In the genomic region with DNA sequence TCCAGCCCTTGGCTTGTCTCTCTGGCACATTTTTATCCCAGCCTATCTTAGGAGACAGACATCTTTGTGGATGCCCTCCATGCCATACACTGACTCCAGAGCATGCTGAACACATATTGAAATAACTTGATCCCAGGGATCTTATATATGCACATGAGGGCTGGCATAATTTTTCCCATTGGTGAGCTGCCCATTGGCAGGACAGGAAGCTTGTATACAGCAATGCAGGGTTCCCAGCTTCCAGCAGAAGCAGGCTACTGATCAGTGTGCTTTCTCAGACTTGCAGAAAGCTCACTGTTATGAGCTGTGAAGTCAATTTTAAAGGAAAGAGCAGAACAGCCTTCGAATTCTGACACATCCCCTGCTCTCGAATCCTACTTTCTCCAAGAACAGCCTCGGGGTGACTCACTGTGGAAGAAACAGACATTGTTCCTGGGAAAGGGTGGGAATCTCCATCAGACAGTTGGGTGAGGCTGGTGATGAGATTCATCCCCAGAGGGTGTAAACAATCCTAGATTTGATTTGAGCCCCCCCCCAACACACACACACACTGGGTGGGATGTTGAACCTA, we compare ENCODE assay signal across 25 mouse cellular contexts. TPM values are rescaled to one million over a fixed set of nuclear protein-coding genes. Genes with fewer than 3 reads are reported as not detected.
DNase-seq lines count a peak whose midpoint lies in the region; ATAC-seq and TF ChIP-seq lines count a peak whose summit lies in the region.
"Had no signal": no experiment of that assay in that cellular context is flagged by ENCODE, and none has a peak within 500 bp of the region (broad histone marks: within the 10 kb centered on the region; RNA-seq: fewer than 3 reads in every experiment).

No protein-coding gene starts in this region.

- TF ChIP-seq CTCF in cerebellum, adult 2 months (IDR thresholded peaks at IDR 0.05; ENCODE audit: borderline replicate concordance, insufficient read depth, low read depth, low read length), result no peak

- peaks cover 68% of the 10 kb centered on the region for H3K4me1 ChIP-seq in cerebellum, adult 2 months (ENCODE audit: control insufficient read depth, insufficient read depth, low read length)
- H3K4me1 ChIP-seq in heart, embryonic 12.5 days (replicated peaks), result peaks cover 8% of the 10 kb centered on the region
- H3K4me1 ChIP-seq: embryonic facial prominence, embryonic 15.5 days; forebrain, embryonic 13.5 days; intestine, embryonic 15.5 days had no signal

- no peaks in the 10 kb centered on the region for H3K9me3 ChIP-seq in heart, embryonic 12.5 days (replicated peaks)
- H3K9me3 ChIP-seq: embryonic facial prominence, embryonic 10.5 days; embryonic facial prominence, embryonic 15.5 days; forebrain, embryonic 13.5 days; G1E; heart, embryonic 10.5 days; hindbrain, embryonic 12.5 days; intestine, embryonic 15.5 days had no signal

- TF ChIP-seq POLR2A in cerebellum, adult 2 months (IDR thresholded peaks at IDR 0.05; ENCODE audit: borderline replicate concordance, insufficient read depth, low read length), result no peak

- WGBS in cerebellum, adult 2 months, result 58% methylated on average over 3 of the region's 3 CpGs
- WGBS in heart, embryonic 12.5 days, result 65% methylated on average over 3 of the region's 3 CpGs

- no peak for ATAC-seq in heart, embryonic 12.5 days (ENCODE audit: insufficient number of reproducible peaks, low FRiP score)
- ATAC-seq: forebrain, embryonic 13.5 days; hindbrain, postnatal 0 days; intestine, embryonic 15.5 days had no signal

- peak overlapping the region; percentile 93 for H3K27ac ChIP-seq in cerebellum, adult 2 months (ENCODE audit: insufficient read depth, low read length)
- no peak overlapping the region for H3K27ac ChIP-seq in heart, embryonic 12.5 days (ENCODE audit: poor library complexity, severe bottlenecking)
- H3K27ac ChIP-seq: embryonic facial prominence, embryonic 10.5 days; embryonic facial prominence, embryonic 15.5 days; forebrain, embryonic 13.5 days; heart, embryonic 10.5 days; hindbrain, embryonic 12.5 days; hindbrain, postnatal 0 days; intestine, embryonic 15.5 days; liver, embryonic 14.5 days had no signal

- no peaks in the 10 kb centered on the region for H3K27me3 ChIP-seq in cerebellum, adult 2 months (ENCODE audit: control insufficient read depth, insufficient read depth, low read length)
- peaks cover 3% of the 10 kb centered on the region; the same call in 1 of the 2 replicates for H3K27me3 ChIP-seq in heart, embryonic 12.5 days (replicated peaks)
- H3K27me3 ChIP-seq: embryonic facial prominence, embryonic 15.5 days; forebrain, embryonic 13.5 days; hindbrain, embryonic 12.5 days; intestine, embryonic 15.5 days had no signal

- H3K9ac ChIP-seq in heart, embryonic 12.5 days, result no peak overlapping the region
- H3K9ac ChIP-seq: embryonic facial prominence, embryonic 15.5 days; forebrain, embryonic 13.5 days; hindbrain, embryonic 12.5 days; intestine, embryonic 15.5 days; liver, embryonic 14.5 days; lung, embryonic 14.5 days had no signal

- no peak overlapping the region for H3K4me2 ChIP-seq in heart, embryonic 12.5 days
- H3K4me2 ChIP-seq: embryonic facial prominence, embryonic 15.5 days; forebrain, embryonic 13.5 days; hindbrain, embryonic 12.5 days; intestine, embryonic 15.5 days; lung, embryonic 14.5 days had no signal

- no peaks in the 10 kb centered on the region for H3K36me3 ChIP-seq in heart, embryonic 12.5 days
- H3K36me3 ChIP-seq: embryonic facial prominence, embryonic 10.5 days; embryonic facial prominence, embryonic 15.5 days; G1E; heart, embryonic 10.5 days; hindbrain, embryonic 12.5 days; intestine, embryonic 15.5 days had no signal

- H3K4me3 ChIP-seq in cerebellum, adult 2 months (replicated peaks; ENCODE audit: insufficient read depth, low read depth, low read length), result no peak overlapping the region
- H3K4me3 ChIP-seq in heart, embryonic 12.5 days, result no peak overlapping the region
- H3K4me3 ChIP-seq: embryonic facial prominence, embryonic 10.5 days; embryonic facial prominence, embryonic 15.5 days; forebrain, embryonic 13.5 days; heart, embryonic 10.5 days; hindbrain, embryonic 12.5 days; intestine, embryonic 15.5 days had no signal

- peak in 1 of 2 experiments; percentile 49 for DNase-seq in cerebellum, adult 2 months
- DNase-seq in cerebellum, adult 8-10 months, result no peak
- DNase-seq in heart, adult 11 months, result peak; percentile 10
- peak; percentile 79 for DNase-seq in right cerebral cortex, adult 18-20 months
- no peak for DNase-seq in right cerebral cortex, postnatal 10 days (ENCODE audit: low spot score in 2 of 2)
- no peak for DNase-seq in urinary bladder, adult 18-20 months (ENCODE audit: low spot score in 2 of 2)
- DNase-seq: adrenal gland, adult 8-10 months; gastrocnemius, postnatal 14 days; heart, postnatal 36 days; kidney, adult 2 months; kidney, postnatal 4 days; liver; lung, embryonic 14.5 days; lung, postnatal 14 days; midbrain, embryonic 14.5 days had no signal

RNA-seq across cellular contexts. Expression of a gene that starts 26.9 kb away (rescaled TPM):
- 89.2 and 103 TPM in 2 replicates for polyA plus RNA-seq in cerebellum, adult 2 months (2012; rRNA removed)
- 0.54 and 0.64 TPM in 2 replicates for polyA plus RNA-seq in heart, embryonic 12.5 days (2016; fragmentation: Nextera tagmentation; extraction: Ambion mirVana)
- polyA plus RNA-seq: G1E; kidney, adult 2 months had no signal

Comparison
In these comparisons a context has a peak if more than half of its experiments do, and no peak if none do; other contexts are left out.
1. DNase-seq: peak in heart, adult 11 months (single experiment) and right cerebral cortex, adult 18-20 months (single experiment); none in cerebellum, adult 8-10 months (single experiment), right cerebral cortex, postnatal 10 days (0 of 2) and urinary bladder, adult 18-20 months (0 of 2).
2. RNA of a gene that starts 26.9 kb away (polyA plus RNA-seq): 89.2 to 103 TPM in cerebellum, adult 2 months; 0.54 to 0.64 TPM in heart, embryonic 12.5 days; every median in the first group is over 10 times any median in the second.